Mouse (Mus musculus) fibroblast of lung, adult 2 months (primary cell): ENCODE measurements at regions not wholly inside any gene's neighbourhood (a gene's known extent, or its start where the extent isn't known, plus 50 kb on each side); places are given as distances from the start of the nearest gene placed in this dataset.
"Not testable (repeated sequence)": the region's sequence is repeated elsewhere in the genome, so short reads cannot be mapped to it uniquely, and the experiment has no call there.

Source experiments
- DNase-seq: peaks from one replicate; pipeline ENCODE4 v3.0.0-alpha.2; 2011; ENCODE audit warnings: low read depth

GRCm38 (mm10) chr2:17845447-17846092, 114.3 kb upstream of the Nebl start:
- DNase-seq = not testable (repeated sequence)

- DNase-seq = no peak
These were observed 113.6 kb upstream of the Nebl start for GRCm38 (mm10) chr2:17844662-17845446.

GRCm38 (mm10) chr2:17841963-17842362, 110.7 kb upstream of the Nebl start:
- no peak for DNase-seq

- no peak for DNase-seq
These were observed 110.3 kb upstream of the Nebl start for GRCm38 (mm10) chr2:17841546-17841945.

- no peak for DNase-seq
These were observed 109.8 kb upstream of the Nebl start for GRCm38 (mm10) chr2:17840941-17841498.

- no peak for DNase-seq
These were observed 108.4 kb upstream of the Nebl start for GRCm38 (mm10) chr2:17839649-17840048.

GRCm38 (mm10) chr2:17838859-17839581, 107.8 kb upstream of the Nebl start:
- no peak for DNase-seq

- DNase-seq = no peak
These were observed 107.1 kb upstream of the Nebl start for GRCm38 (mm10) chr2:17838381-17838680.

GRCm38 (mm10) chr2:17837541-17838380, 106.5 kb upstream of the Nebl start:
- no peak for DNase-seq

- no peak for DNase-seq
These were observed 101.5 kb upstream of the Nebl start for GRCm38 (mm10) chr2:17832726-17833125.

GRCm38 (mm10) chr2:17830216-17830615, 99.0 kb upstream of the Nebl start:
- no peak for DNase-seq

- DNase-seq = no peak
These were observed 94.0 kb upstream of the Nebl start for GRCm38 (mm10) chr2:17825271-17825670.

GRCm38 (mm10) chr2:17824176-17824575, 92.9 kb upstream of the Nebl start:
- no peak for DNase-seq

- no peak for DNase-seq
These were observed 91.3 kb upstream of the Nebl start for GRCm38 (mm10) chr2:17822621-17823006.

GRCm38 (mm10) chr2:17821878-17822620, 90.8 kb upstream of the Nebl start:
- DNase-seq = no peak

- no peak for DNase-seq
These were observed 80.8 kb upstream of the Nebl start for GRCm38 (mm10) chr2:17811943-17812670.
